Mouse (Mus musculus) left cerebral cortex, adult 9 months (tissue): ENCODE measurements around the gene 1700016H13Rik.

Experiments
- DNase-seq, 2 experiments: peaks; one replicate each; pipeline ENCODE4 v3.0.0; 2022; ENCODE audit warnings: low spot score in 2 of 2

The 1700016H13Rik gene

DNA sequence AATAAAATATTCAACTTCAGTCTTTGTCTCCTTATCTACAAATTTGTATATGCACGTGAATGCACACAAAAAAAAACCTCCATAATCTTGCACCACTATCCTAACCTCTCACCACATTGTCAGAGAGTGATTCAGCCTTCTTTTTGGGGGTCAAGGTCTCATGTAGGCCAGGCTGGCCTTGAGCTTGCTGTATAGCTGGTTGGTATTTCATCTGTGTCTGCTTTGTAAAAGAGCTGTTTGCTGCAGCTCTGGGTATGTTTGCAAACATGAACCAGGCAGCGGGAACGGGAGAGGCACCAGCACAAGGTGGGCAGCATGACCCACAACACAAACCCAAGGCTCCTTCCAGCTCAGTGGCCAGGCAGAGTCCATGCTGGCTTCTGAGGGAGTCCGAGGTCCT, 17.8 kb upstream of the 1700016H13Rik start:
- no peak for DNase-seq

DNA sequence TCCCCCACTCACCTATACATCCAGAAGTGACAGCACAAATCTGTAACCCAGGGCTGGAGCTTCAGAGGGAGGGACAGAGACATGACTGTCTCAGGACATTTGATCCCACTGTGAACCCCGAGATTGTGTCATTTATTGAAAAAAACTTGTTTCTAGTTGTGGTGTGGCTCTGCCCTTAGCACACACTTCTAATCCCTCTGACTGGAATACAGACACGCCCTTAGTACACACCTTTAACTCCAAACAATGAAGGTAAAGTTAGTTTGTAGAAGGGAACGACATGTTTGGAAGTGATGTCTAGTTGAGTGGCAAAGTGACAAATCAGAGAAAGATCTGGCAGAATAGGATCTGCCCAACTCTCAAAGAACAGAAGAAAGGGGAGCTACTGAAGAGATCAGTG, 16.0 kb upstream of the 1700016H13Rik start:
- DNase-seq: no peak

DNA sequence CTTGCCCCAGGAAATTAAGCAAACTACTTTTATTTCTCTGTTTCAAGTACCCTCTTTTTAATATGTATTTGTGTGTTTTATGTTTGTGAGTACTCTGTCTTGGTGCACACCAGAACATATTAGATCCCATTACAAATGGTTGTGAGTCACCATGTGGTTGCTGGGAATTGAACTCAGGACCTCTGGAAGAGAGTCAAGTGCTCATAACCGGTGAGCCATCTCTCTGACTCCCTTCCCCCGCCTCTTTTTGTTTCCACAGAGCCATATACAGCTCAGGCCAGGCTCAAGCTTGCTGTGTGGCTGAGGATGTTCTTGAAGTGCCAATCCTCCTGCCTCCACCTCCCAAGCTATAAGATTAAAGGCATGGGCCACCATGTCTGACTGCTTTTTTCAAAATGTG, 10.1 kb upstream of the 1700016H13Rik start:
- DNase-seq: no peak

DNA sequence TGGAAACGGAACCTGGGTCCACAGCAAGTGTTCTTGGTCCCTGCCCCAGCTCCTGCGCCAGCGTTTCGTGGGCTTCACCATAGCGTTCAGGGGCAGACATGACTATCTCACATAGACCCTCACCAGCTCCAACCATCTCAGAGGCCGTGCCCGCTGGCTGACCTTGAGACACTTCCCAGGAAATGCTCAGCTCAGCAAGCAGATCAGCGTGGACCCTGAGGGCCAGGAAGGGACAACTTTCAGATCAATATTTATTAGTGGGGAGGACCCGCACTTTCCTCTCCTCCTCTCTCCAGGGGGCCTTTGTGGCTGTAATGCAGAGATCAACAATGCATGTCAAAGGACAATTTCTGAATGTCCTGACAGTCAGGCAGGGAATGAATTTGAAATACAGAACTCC, 9.1 kb upstream of the 1700016H13Rik start:
- no peak for DNase-seq

DNA sequence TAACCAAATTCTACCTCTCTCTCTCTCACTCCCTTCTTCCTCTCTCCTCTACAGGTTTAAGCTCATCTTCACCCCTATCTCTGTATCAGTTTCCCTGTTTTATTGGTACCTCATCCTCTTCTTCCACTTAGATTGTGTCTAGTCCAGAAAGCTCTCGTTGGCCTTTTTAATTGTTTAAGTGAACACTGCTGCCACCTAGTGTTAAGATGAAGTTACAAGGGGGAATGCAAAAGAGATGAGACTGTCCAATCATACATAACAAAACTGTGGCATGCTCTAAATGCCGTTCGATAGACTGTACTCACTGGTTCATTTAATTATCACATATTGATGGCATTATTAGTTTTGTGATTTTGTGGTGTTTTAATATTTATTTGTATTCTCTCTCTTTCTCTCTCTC, 3.8 kb upstream of the 1700016H13Rik start:
- DNase-seq: peak in 1 of 2 experiments; percentile 19

DNA sequence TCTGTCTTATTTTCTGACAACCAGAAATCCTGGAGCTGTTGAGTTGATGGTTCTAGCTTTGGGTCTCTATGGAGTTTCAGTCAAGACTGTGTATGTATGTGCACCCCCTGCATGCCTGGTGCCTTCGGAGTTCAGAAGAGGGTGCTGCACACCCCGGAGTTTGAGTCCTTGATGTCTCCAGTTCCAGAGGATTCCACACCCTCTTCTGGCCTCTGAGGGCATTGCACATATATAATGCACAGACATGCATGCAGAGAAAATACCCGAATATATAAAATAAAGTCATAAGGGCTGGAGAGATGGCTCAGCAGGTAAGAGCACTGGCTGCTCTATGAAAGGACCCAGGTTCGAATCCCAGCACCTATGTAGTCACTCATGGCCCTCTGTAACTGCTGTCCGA, 3.1 kb upstream of the 1700016H13Rik start:
- no peak for DNase-seq

DNA sequence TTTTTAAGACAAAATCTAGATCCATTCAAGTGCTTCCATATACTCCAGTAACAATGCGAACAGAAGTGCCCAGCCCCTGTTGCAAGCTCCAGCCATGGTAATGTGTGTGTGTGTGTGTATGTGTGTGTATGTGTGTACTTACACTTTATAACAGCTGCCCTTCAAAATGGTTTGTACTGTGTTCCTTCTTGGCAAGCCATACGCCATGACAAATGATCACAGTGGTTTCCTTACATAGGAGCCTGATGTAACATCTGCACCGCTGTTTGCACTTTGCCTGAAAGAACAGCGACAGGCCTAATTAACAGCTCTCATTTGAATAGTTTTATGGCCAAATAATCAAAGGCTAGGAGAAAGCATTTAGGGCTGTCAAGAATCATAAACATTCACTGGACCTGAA, 1.0 kb downstream of the 1700016H13Rik start:
- no peak for DNase-seq

DNA sequence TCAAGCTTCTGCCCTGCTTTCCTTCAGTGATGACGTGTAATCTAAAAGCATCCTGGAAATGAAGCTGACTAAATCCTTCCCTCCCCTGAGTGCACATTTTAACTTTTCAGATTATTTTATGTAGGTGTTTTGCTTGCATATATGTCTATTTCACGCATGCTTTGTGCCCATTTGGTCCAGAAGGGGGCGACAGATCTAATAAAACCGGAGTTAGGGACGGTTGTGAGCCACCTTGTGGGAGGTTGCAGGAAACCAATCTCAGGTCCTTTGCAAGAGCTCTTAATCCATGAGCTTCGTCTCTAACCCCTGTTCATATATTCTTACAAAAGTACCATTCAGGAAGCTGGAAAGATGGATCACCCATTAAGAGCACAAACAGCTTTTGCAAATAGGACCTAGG, 1.6 kb downstream of the 1700016H13Rik start:
- peak in 1 of 2 experiments; percentile 14 for DNase-seq

DNA sequence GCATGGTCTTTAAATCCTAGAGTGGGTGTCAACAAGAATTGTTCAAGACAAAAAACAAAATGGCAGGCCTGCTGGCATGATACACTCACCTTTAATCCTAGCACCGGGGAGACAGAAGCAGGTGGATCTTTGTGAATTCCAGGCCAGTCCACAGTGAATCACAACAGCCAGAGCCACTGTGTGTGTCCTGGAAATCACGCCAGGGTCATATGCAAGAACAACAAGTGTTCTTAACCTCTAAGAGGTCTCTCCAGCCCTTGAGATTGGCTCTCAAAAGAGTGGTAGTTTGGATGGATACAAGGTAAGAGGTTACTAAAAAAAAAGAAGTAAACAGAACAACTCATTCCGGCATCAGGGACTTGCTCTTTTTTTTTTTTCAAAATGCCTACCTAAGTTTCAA, 8.5 kb downstream of the 1700016H13Rik start:
- no peak for DNase-seq

DNA sequence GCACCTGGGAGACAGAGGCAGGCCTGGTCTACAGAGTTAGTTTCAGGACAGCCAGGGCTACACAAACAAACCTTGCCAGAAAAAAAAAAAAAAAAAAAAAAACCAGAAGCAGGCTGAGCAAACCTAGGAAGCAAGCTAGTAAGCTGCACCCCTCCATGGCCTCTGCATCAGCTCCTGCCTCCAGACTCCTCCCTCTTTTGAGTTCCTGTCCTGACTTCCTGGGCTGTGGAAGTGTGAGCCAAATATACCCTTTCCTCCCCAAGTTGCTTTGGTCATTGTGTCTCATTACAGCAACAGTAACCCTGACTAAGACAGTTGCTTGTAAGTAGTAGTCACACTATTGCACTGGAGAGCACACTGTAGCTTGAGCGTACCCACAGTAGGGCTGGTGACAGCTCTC, 11.6 kb downstream of the 1700016H13Rik start:
- DNase-seq: no peak

DNA sequence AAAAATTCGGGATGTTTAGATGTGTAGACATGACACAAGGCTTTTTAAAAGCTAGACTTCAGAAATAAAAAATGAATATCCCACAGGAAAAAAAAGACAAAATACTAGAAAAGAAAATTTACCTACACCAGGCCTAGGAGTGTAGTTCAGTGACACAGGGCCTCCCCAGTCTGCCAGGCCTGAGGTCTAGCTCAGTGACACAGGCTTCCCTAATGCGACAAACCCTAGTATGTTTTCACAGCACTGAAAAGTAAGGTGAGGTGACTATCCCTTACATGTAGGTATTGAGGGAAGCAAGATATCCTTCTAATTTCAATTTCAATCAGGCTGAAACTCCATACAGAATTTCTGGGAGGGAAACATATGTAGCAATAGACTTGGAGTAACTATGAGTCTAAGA, 18.6 kb downstream of the 1700016H13Rik start:
- no peak for DNase-seq

DNA sequence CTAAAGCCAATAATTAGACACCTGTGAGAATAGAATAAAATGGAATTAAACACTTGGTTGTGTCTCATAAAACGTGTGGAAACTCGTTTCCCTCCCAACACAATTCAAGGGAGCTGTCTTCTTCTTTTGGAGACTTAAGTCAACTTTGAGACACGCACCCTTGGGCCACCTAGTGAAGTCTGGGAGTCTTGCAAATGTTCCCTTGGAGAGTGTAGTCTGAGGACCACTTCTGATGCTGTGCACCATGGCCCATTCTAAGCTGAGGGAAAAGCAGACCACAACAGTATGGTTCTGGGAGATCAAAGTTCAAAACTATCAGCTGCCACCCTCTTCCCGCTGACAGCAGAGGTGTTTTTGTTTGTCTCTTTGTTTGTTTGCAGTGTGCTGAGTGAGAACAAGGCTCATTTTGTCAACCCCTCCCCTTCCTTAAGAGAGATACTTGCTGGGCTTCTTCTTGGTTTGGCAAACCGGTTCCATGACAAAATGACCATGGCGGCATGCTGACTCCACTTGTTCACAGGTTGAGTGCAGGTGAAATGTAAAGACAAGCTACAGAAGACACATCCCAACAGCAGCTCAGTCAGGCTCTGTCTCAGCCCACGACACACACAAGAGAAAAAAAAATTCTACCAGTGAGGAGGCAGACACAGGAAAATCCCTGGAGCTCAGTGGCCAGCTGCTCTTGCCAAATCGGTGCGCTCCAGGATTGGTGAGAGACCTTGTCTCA, 25.8 kb downstream of the 1700016H13Rik start:
- no peak for DNase-seq

DNA sequence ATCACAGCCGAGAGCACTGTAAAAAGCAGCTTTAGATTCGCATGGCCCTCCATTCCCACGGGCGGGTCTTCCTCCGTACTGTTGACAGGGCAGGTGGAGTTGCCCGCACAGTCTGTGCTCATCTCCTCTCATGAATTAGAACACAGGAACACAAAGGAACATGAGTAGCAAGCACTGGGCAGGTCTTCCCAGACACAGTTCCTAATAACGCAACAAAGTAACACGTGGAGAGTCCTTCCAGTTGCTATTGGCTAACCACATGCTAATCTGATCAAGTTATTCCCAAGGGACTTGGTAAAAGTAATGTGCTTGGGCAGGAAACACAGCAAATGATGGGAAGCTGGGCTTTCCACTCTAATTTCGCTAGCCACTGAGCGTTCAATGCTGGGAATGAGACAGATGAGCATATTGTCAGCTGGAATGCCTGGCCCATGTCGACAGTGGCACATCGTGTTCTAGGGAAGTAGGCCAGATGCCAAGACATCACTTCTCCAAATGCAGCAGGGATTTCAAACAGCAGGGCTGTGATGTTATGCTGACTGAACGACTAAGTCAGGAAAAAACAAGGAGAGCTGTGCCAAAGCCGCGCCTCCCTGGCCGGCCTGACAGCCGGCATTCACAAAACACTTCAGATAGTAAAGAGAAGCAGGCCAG, 26.6 kb downstream of the 1700016H13Rik start, which contains the start of gene Slc10a6:
Gene Slc10a6, minus strand, starts transcription at position 293 of the 654 bp plus-strand sequence.
- DNase-seq: peak; percentile 7 to 52

DNA sequence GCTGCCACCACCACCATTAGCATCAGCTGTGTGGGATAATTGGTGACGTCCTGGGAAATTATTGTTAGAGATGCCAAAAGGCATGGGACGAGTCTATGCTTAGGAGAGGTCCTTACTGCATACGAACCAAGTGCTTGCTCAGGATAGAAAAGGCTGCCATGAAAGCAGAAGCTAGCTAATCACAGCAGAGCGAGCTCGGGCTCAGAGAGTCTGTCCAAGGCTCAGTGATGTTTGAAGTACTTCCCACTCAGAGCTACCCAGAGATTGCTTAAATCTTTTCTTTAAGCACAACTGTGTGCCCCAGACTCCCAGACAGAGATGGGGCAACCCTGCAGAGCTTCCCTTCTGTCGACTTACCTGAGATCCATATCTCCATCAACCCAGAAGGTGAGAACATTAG, 27.3 kb downstream of the 1700016H13Rik start:
- no peak for DNase-seq

DNA sequence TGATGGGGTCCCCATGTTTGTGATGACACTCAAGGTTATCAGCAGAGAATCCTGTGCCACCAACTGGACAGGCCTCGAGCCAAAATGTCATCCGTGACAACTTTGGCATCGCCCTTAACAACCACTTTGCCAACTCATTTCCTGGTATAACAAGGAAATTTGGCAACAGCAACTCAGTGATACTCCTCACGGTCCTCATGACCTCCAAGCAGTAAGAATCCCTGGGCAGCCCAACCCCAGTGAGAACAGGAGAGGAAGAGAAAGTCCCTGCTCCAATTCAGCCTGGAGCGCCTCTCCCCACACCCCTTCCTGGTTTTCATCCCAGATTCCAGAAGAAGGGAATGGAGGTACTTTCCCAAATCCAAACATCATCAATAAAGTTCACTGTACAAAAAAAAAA, 31.0 kb downstream of the 1700016H13Rik start:
- no peak for DNase-seq

DNA sequence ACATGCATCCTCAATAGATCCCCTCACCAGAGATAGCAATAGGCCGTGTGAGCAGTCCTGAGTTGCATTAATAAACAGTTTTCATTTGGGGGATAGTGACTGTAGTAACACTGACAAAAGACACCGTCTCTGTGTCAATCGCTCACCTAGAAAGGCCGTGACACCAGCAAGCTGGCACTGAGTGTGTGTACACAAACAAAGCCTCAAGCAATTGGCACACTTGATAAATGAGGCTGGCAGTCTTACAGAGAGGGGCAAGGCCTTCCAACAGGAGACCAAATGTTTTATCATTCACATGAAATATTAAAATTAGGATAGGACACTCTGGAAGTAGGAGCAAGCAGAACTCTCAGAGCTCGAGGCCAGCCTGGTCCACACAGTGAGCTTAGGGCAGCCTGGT, 33.5 kb downstream of the 1700016H13Rik start:
- no peak for DNase-seq

DNA sequence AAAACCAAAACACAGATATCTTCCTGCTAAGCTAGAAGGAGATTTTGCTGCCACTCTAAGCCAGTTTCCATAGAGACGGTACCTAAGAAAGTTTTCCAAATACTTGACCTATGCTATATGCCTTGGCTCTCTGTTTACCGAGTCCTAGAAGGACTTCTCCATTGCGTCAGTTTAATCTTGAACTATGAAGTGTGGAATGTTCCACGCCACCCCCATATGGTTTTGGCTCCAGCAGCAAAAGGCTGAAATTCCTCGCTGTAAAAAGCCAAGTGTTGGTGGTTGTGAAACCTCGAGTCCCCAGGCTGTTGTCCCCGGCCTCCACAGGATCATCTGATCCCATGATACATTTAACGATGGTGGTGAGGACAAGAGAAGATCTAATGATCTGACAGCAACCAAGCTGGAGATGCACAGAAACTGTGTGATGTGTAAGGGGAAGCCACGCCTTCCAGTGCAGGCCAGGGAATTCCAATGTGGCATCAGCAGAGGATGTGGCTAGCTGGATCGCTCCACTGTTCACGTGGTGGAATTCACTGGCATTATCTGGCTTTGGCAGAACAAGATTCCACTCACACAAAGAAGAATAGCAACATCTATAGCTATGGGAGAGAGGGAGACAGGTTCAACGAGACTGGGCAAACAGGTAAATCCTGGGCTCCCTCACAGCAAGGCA, 35.4 kb downstream of the 1700016H13Rik start:
- DNase-seq: no peak

DNA sequence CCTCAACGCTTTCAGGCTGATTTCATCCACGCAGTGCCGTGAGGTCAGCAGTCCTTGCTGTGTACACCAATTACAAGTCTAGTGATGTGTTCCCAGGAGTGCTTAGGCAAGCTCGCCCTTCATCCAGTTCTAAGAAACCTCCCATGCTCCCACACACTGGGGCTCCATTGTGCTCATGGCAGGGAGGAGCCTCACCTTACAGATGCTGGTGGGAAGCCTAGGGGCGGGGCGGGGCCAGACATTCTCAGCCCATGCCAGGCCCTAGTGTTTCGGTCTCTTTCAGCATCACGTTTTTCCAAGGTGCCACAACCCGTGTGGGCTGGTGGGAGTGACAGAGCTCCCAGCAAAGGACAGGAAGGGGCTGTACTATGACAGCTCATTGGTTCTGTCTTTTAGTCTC, 38.6 kb downstream of the 1700016H13Rik start:
- no peak for DNase-seq

DNA sequence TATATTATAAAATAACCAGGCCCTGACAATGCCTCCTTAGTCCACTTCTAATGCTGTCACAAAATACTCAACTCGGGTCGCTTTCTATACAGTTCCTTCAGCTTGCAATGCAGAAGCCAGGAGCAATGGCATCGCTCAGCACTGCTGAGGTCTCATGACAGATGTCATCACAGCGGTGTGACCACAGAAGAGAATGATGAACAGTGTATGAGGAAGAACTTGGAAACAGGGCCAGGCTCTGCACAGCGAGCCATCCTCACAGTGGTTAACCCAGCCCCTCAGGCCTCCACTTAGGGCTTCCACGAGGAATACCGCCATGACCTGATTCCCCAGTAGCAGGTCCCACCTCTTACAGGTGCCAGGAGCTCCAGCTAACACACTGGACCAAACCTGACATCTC, 41.5 kb downstream of the 1700016H13Rik start:
- DNase-seq: no peak

DNA sequence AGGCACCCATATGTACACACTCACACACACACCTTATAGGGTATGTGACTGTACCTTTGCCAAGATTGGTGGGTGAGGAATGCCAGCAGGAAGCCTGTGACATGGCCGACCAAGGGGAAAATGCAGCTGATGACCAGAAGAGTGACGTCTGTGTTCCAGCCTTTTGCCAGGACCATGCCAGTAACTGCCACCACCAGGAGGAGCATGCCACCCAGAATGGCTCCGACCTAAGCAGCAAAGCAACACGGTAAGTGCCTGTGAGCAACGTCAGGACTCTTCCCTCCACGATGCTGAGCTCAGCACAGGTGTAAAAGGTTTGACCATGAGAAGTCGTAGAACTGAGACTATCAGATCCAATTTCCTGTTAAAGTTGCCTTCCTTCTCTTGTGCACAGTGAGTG, 43.5 kb downstream of the 1700016H13Rik start:
- DNase-seq: no peak

DNA sequence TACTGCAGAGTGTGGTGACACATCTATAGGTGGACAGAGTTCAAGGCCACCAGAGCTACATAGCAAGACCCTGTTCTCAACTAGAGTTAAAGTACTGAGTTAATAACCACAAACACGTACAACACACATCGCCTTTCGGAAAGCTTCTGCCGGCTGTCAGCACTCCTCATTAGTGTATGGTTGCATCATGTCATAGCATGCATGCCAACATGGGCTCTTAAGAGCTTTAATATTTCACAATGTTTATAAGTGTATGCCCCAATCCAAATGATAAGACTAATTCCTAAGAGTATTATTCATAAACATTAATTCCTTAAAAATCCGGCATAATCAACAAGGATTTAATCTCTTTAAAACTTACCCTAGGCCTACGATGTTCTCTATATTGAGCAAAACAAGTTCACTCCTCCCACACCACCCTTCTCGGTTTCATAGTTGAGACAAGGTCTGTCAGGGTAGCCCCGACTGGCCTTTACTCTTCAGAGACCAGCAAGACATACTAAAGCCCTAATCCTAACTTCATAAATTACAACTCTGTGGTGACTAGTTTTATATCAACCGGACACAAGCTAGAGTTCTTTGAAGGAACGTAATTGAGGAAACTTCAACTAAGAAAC, 44.8 kb downstream of the 1700016H13Rik start:
- no peak for DNase-seq

DNA sequence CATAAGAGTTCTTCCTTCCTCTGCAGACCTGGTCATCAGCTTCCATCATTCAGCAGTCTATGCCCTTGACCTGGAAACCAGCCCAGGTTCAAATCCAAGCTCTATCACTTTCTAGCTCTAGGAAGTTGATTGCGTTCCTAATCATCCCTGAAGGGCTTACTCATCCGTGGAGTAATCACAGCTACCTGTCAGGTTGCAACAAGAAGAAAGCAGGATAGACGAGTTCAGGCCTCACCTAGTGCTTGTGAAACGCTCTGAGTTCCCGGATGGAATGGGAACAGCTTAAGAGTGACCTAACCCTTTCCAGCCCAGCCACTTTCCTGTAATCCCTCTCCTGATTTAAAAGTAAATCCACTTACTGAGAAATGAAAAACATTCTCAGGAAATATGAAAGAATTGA, 45.7 kb downstream of the 1700016H13Rik start:
- no peak for DNase-seq

DNA sequence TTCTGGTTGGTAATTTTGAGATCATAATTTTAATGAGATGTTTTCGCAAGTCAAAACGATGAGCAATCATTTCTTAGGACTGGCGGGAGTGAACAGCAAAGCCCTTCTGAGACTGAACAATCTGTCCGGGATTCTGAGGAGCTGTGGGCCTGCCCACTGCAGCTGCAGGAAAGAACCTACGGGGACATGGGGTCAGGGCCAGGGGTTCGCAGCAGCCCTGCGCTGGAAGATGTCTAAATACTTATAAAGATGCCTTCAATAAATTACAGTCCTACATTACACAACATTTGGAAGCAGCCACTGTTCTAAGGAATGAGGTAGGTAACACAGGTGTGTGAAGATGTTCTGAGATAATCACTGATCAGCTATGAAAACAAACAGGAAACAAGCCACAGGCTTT, 50.1 kb downstream of the 1700016H13Rik start:
- no peak for DNase-seq
